In genomic region chr1:135323367-135323901, GRCm38 (mm10) we compare ENCODE assay signal across 17 mouse cellular contexts. TPM values are rescaled to one million over a fixed set of nuclear protein-coding genes. Genes with fewer than 3 reads are reported as not detected.
DNase-seq lines count a peak whose midpoint lies in the region; TF ChIP-seq lines count a peak whose summit lies in the region.
"Had no signal": no experiment of that assay in that cellular context is flagged by ENCODE, and none has a peak within 500 bp of the region (broad histone marks: within the 10 kb centered on the region; RNA-seq: fewer than 3 reads in every experiment).

No protein-coding gene starts in this region.

- H3ac ChIP-seq in myocyte (ENCODE audit: control insufficient read depth, insufficient read length), result no peak overlapping the region

- H3K4me2 ChIP-seq in myocyte (ENCODE audit: low read depth), result peak overlapping the region; percentile 77
- H3K4me2 ChIP-seq: forebrain, embryonic 15.5 days had no signal

- DNase-seq in gastrocnemius, adult 18-20 months (ENCODE audit: low spot score), result peak; percentile 57
- no peak for DNase-seq in gastrocnemius, postnatal 4 days (ENCODE audit: low spot score in 2 of 2)
- peak; percentile 52 for DNase-seq in kidney, adult 18-20 months
- no peak for DNase-seq in kidney, postnatal 10 days
- DNase-seq in embryonic facial prominence, embryonic 10.5 days (ENCODE audit: low spot score), result no peak
- DNase-seq in thymus, postnatal 36 days, result no peak
- DNase-seq in lung, postnatal 14 days, result no peak
- DNase-seq: cerebellum, adult 18-20 months; heart, postnatal 4 days; lung, postnatal 10 days had no signal

- H3K27ac ChIP-seq in embryonic facial prominence, embryonic 10.5 days (replicated peaks), result peak overlapping the region; percentile 65
- H3K27ac ChIP-seq: forebrain, embryonic 15.5 days; kidney, postnatal 0 days; liver, embryonic 14.5 days; midbrain, embryonic 10.5 days had no signal

- peaks cover 16% of the 10 kb centered on the region; the same call in 1 of the 2 replicates for H3K27me3 ChIP-seq in embryonic facial prominence, embryonic 10.5 days (replicated peaks; ENCODE audit: low read depth, poor library complexity, severe bottlenecking)
- no peaks in the 10 kb centered on the region for H3K27me3 ChIP-seq in myocyte (ENCODE audit: control insufficient read depth, insufficient read depth, insufficient read length)
- H3K27me3 ChIP-seq: forebrain, embryonic 15.5 days had no signal

- no peaks in the 10 kb centered on the region for H3K9me3 ChIP-seq in embryonic facial prominence, embryonic 10.5 days
- H3K9me3 ChIP-seq: forebrain, embryonic 15.5 days; heart, embryonic 12.5 days; midbrain, embryonic 10.5 days had no signal

- H3K36me3 ChIP-seq in embryonic facial prominence, embryonic 10.5 days (replicated peaks), result no peaks in the 10 kb centered on the region
- H3K36me3 ChIP-seq in myocyte (ENCODE audit: control insufficient read depth, insufficient read depth), result no peaks in the 10 kb centered on the region
- H3K36me3 ChIP-seq: forebrain, embryonic 15.5 days; heart, embryonic 12.5 days; midbrain, embryonic 10.5 days had no signal

- no peak for TF ChIP-seq POLR2A in myocyte (IDR thresholded peaks at IDR 0.05; ENCODE audit: insufficient read length, low read depth)

- WGBS in embryonic facial prominence, embryonic 10.5 days, result 82% methylated on average over 7 of the region's 7 CpGs

- no peaks in the 10 kb centered on the region for H3K79me2 ChIP-seq in myocyte (ENCODE audit: control insufficient read depth, insufficient read depth)

- H3K4me3 ChIP-seq in embryonic facial prominence, embryonic 10.5 days, result no peak overlapping the region
- no peak overlapping the region for H3K4me3 ChIP-seq in myocyte
- H3K4me3 ChIP-seq: forebrain, embryonic 15.5 days; midbrain, embryonic 10.5 days had no signal

- peaks cover 27% of the 10 kb centered on the region for H3K4me1 ChIP-seq in embryonic facial prominence, embryonic 10.5 days
- H3K4me1 ChIP-seq: forebrain, embryonic 15.5 days had no signal

TF ChIP-seq in myocyte, 11 proteins besides CTCF, POLR2A, EP300 and RAD21:
- peak in 2 of 3 experiments; percentile 27 to 76 for TF ChIP-seq MYOD1 (IDR thresholded peaks at IDR 0.05; ENCODE audit: control insufficient read depth in 1 of 3, insufficient read length in 2 of 3, low read depth in 2 of 3)
- TF ChIP-seq MYOG (IDR thresholded peaks at IDR 0.05; ENCODE audit: control insufficient read depth in 1 of 3, insufficient read depth in 1 of 3, insufficient read length in 2 of 3, low read depth in 2 of 3), result peak in 2 of 3 experiments; percentile 61 to 89
- TF ChIP-seq TCF3 (IDR thresholded peaks at IDR 0.05; ENCODE audit: insufficient read length, low read depth), result peak; percentile 15
- peak; percentile 47 for TF ChIP-seq USF1 (IDR thresholded peaks at IDR 0.05; ENCODE audit: low read depth)
- no peak for TF ChIP-seq TCF12 (IDR thresholded peaks at IDR 0.05; ENCODE audit: insufficient read depth, poor library complexity, severe bottlenecking)

RNA-seq across cellular contexts. Expression of gene Lmod1, which starts 1.2 kb away (rescaled TPM):
- 10 to 100 TPM in 1 of 2 experiments, 1 to 10 TPM in 1; 6.0 to 10.8 TPM for total RNA-seq in gastrocnemius, adult 18-20 months (2021)
- 1 to 10 TPM; 3.1 to 4.1 TPM for total RNA-seq in gastrocnemius, postnatal 4 days (2021)
- 0.31 and 0.33 TPM in 2 replicates for polyA plus RNA-seq in embryonic facial prominence, embryonic 10.5 days (2016; fragmentation: Nextera tagmentation; extraction: Ambion mirVana)
- 7.1 TPM for polyA plus RNA-seq in myocyte (2012; fragmentation: generic; extraction: Trizol)
- total RNA-seq: common myeloid progenitor, adult 5-6 weeks had no signal

RNA-seq across cellular contexts. Expression of gene Timm17a, which starts 9.9 kb away (rescaled TPM):
- total RNA-seq in gastrocnemius, adult 18-20 months (2021), result 100 to 1,000 TPM; 279 to 302 TPM
- 100 to 1,000 TPM; 163 to 168 TPM for total RNA-seq in gastrocnemius, postnatal 4 days (2021)
- polyA plus RNA-seq in embryonic facial prominence, embryonic 10.5 days (2016; fragmentation: Nextera tagmentation; extraction: Ambion mirVana), result 213 and 215 TPM in 2 replicates
- polyA plus RNA-seq in myocyte (2012; fragmentation: generic; extraction: Trizol), result 172 TPM

RNA-seq across cellular contexts. Expression of gene Rnpep, which starts 39.5 kb away (rescaled TPM):
- total RNA-seq in gastrocnemius, adult 18-20 months (2021), result 10 to 100 TPM; 11.6 to 12.1 TPM
- 10 to 100 TPM; 22.7 to 24.2 TPM for total RNA-seq in gastrocnemius, postnatal 4 days (2021)
- 97.1 and 100 TPM in 2 replicates for polyA plus RNA-seq in embryonic facial prominence, embryonic 10.5 days (2016; fragmentation: Nextera tagmentation; extraction: Ambion mirVana)
- polyA plus RNA-seq in myocyte (2012; fragmentation: generic; extraction: Trizol), result 23.2 TPM

RNA-seq across cellular contexts. Expression of gene Shisa4, which starts 51.6 kb away (rescaled TPM):
- 100 to 1,000 TPM; 161 to 171 TPM for total RNA-seq in gastrocnemius, adult 18-20 months (2021)
- total RNA-seq in gastrocnemius, postnatal 4 days (2021), result 100 to 1,000 TPM; 121 to 136 TPM
- 53.5 and 55.9 TPM in 2 replicates for polyA plus RNA-seq in embryonic facial prominence, embryonic 10.5 days (2016; fragmentation: Nextera tagmentation; extraction: Ambion mirVana)
- 92.0 TPM for polyA plus RNA-seq in myocyte (2012; fragmentation: generic; extraction: Trizol)

Comparison
In these comparisons a context has a peak if more than half of its experiments do, and no peak if none do; other contexts are left out.
1. DNase-seq: peak in gastrocnemius, adult 18-20 months (single experiment) and kidney, adult 18-20 months (single experiment); none in gastrocnemius, postnatal 4 days (0 of 2), kidney, postnatal 10 days (single experiment), embryonic facial prominence, embryonic 10.5 days (single experiment), thymus, postnatal 36 days (0 of 2) and lung, postnatal 14 days (single experiment).